Mouse (Mus musculus) heart, adult 8-10 months (tissue): ENCODE results near the gene Tmem161a. TPM values are rescaled to one million over a fixed set of nuclear protein-coding genes. Genes with fewer than 3 reads are reported as not detected.

Experiments used
- DNase-seq: peaks from one replicate; pipeline ENCODE4 v3.0.0; 2022; ENCODE audit warnings: low spot score
- total RNA-seq, 4 experiments: library from RNA; stranded (reverse); gene quantifications; 2 replicates each; pipeline ENCODE4 v1.2.4; 2022

The Tmem161a gene
- total RNA-seq, 4 experiments from 2014 or later = 93.6 to 114 (median 106) TPM

GRCm38 (mm10) chr8:70160015-70160414, 12.1 kb upstream of the Tmem161a start:
- DNase-seq = no peak

GRCm38 (mm10) chr8:70163316-70163715, 8.8 kb upstream of the Tmem161a start:
- no peak for DNase-seq

DNA sequence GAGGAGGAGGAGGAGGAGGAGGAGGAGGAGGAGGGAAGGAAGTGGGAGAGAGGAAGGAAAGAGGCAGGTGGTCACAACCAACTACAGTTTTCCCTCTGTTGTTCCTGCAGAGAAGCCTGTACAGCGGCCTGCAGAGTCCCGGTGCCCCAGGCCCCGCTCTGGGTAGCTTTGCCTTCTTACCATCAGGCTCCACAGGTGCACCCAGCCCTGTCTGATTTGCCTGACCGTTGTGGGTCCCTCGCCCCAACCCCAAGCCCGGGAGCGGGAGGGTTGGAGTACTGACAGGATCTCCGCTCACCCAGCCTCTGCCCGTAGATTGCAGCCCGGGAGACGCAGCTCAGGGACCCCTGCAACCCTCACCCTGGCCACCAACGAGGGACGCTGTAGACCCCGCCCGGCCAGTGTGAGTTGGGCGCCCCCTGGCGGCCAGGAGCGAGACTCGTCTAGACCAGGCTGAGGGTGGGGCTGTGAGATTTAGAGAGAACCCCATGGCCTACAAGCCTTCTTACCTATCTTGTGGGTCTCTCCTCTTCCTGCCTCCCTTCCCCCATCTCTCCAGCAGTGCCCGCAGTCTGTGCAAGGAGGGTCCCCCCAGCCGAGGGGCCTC, 5.5 kb upstream of the Tmem161a start:
- peak; percentile 42 for DNase-seq

GRCm38 (mm10) chr8:70170116-70170515, 2.0 kb upstream of the Tmem161a start:
- no peak for DNase-seq

DNA sequence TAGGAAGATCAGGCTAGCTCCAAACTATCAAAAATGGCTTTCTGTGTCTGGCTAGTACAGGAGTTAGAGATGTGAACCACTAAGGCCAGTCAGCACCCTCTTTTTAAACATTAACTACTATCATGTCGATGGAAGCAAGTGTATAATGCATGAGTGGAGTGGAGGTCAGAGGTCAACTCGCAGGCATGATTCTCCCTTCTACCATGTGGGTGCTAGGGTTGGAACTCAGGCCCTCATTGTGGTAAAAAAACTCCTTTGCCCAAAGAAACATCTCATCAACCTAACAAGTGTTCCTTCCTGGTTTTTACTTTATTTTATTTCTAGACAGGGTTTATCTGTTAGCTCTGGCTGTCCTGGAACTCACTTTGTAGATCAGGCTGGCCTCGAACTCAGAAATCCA, 1.4 kb upstream of the Tmem161a start:
- DNase-seq = no peak

- DNase-seq = no peak
Measured at GRCm38 (mm10) chr8:70171240-70171639, 916 bp upstream of the Tmem161a start.

DNA sequence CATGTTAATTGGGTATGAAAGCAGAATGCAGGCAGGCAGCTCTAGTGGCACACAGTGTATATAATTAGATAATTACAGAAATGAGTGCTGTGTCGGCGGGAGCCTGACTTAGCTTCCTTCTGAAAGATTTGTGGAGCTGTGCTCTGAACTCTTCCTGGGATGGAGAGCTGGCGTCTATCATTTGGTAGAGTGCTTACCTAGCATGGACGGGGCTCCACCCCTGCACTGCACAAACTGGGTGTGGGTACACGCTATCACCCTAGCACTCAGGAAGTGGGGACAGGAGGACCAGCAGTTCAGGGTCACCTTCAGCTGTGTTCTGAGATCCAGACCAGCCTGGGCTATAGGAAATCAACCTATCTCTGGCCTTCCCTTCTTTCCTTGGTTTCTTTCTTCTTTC, 1.2 kb downstream of the Tmem161a start:
- DNase-seq = no peak

GRCm38 (mm10) chr8:70174079-70174478, 1.9 kb downstream of the Tmem161a start:
- no peak for DNase-seq

GRCm38 (mm10) chr8:70178231-70178630, 6.1 kb downstream of the Tmem161a start:
- no peak for DNase-seq

DNA sequence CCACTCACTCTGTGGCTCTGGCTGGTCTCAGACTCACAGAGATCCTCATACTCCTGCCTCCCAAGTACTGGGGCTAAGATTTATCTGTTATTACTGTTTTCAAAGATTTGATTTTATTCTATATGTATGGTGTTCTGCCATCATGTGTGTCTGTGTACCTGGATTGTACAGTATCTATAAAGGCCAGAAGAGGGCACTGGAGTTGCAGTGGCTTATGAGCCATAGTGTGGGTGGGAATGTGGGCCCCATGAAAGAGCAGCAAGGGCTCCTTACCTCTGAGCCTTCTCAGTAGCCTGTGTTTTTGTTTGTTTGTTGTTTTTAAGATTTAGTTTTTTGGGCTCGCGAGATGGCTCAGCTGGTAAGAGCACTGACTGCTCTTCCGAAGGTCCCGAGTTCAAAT, 6.9 kb downstream of the Tmem161a start:
- DNase-seq = no peak

GRCm38 (mm10) chr8:70181212-70181902, 9.2 kb downstream of the Tmem161a start:
- no peak for DNase-seq

- DNase-seq = no peak
Measured at GRCm38 (mm10) chr8:70181903-70182252, 9.7 kb downstream of the Tmem161a start.

DNA sequence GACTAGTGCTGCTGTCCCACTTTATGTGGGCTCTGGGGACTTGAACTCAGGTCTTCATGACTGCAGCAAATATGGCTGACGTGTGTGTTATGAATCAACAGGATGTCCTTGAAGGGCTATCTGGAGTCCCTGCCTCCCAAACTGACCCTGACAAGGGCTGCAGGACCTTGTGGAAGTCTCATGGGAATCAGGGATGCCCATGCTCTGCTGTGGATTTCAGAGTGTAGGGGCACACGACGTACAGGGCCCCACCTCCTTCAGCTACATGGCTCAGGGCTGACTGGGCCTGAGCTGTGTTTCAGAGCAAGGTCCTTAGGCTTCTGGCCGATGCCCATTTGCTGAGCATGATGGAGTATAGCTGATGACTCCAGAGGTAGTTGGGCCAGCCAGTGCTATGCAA, 11.0 kb downstream of the Tmem161a start:
- DNase-seq = no peak

GRCm38 (mm10) chr8:70188707-70189106, 16.6 kb downstream of the Tmem161a start:
- no peak for DNase-seq

DNA sequence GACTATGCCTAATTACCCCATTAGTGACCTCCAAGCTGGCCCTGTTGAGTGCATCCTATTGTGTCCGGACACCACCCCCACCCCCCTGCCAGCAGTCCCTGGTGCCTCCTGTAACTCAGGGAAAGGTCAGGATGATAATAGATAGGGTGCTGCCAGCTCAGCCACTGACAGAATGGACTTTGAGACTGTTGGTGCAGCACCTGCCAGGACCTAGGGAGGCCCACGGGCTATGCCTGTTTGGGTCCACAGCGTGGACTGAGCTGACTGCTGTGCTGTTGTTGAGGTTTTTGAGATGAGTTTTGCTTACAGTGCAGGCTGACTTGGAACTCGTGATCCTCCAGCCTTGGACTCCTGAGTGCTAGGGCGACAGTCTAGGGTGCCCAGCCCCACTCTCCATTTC, 21.1 kb downstream of the Tmem161a start:
- DNase-seq = no peak

DNA sequence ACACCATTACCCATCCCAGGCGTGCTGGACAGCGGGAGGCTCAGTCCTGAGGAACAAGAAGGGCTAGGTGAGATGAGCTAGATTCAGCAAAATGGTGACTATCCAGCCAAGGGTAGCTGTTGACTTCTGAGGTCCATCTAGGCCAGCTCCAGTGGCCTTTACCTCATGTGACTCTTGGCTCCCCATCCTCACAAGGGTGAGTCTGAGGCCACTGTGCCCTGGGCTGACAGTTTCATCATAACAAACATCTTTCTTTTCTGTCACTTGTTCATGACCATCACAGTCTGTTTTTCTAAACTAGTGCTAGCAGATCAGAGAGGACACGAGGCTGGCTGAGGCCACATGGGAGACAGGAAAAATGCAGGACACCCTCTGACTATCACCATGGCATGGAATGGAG, 22.0 kb downstream of the Tmem161a start:
- DNase-seq = no peak

DNA sequence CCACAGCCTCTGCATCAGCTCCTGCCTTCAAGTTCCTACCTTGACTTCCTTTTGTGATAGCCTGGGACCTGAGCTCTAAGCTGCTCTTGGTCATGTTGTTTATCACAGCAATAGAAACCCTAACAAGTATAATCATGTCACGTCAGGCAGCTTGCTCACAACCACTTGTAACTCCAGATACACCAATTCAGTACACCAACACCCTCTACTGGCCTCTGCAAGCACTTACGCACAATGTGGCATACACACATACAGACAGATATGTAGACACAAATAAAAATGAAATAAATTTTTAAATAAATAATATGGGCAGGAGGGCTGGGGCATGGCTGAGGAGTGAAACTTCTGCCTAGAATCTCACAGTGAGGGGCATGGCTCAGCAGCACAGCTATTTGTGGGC, 23.6 kb downstream of the Tmem161a start:
- no peak for DNase-seq

GRCm38 (mm10) chr8:70197603-70198002, 25.4 kb downstream of the Tmem161a start:
- DNase-seq = no peak

GRCm38 (mm10) chr8:70200098-70200681, 28.0 kb downstream of the Tmem161a start:
- no peak for DNase-seq

GRCm38 (mm10) chr8:70201417-70201816, 29.3 kb downstream of the Tmem161a start:
- DNase-seq = no peak

DNA sequence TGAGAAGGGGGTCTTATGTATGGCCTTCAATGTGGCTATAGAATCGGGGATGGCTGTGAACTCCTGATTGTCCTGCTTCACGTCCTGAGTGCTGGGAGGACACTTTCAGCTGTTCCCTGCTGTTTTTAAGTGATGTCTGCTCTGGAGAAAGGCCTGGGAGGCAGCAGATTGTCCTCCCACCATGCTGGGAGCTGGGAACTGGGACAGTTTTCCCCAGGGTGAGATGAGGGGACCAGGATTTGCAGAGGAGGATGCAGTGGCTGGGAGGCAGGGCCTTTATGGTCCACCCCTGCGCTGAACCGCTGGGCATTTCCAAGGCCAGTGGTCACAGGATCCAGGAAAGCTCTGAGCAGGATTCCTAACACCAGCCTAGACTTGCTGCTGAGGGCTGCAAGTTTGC, 30.9 kb downstream of the Tmem161a start:
- no peak for DNase-seq

DNA sequence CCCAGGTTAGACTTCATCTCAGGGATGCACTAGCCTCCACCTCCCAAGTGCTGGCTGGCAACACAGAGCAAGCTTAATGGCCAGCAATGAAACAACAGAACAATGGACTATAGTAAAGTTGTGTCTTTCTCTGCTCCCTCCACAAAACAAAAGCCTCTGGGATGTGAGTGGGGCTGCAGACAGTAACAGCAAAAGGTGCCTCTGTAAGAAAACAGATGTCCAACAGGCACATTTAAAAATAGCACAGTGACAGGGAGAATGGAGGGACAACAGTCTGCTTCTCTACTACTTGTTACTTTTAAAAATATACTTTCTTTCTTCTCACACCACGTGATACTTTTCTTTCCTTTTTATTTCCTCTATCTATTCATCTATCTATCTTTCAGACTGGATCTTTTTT, 32.6 kb downstream of the Tmem161a start:
- no peak for DNase-seq

DNA sequence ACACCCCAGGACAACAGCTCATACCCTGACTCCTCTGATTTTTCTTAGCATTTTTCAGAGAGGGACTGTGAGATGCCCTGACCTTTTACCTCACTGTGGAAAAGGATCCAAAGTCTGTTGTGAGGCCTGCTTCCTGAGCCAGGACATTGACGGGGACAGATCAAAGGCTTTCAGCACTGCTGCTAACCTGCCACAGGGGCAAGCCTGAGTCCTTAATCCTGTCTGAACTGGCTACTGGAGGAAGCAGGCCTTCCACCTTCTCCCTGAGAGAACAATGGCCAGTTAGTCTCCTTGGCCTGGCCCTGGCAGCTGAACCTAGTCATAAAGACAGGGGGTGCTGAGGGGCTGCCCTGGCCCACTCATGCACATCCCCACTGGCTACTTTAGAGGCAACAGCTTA, 36.0 kb downstream of the Tmem161a start:
- no peak for DNase-seq
